Mouse (Mus musculus) c-Kit-positive CD71-positive TER-119-negative erythroid progenitor cells, embryonic 14.5 days (primary cell): ENCODE data around the gene Rab43.
"Not testable (repeated sequence)": the region's sequence is repeated elsewhere in the genome, so short reads cannot be mapped to it uniquely, and the experiment has no call there.

ENCODE experiments used
- DNase-seq: peaks from one replicate; pipeline ENCODE4 v3.0.0-alpha.2; 2013; ENCODE audit warnings: low read depth

The Rab43 gene

GRCm38 (mm10) chr6:87786621-87787020, 25.3 kb downstream of the Rab43 start:
- DNase-seq, result no peak

GRCm38 (mm10) chr6:87784033-87784432, 27.9 kb downstream of the Rab43 start:
- no peak for DNase-seq

GRCm38 (mm10) chr6:87780546-87781301, 31.2 kb downstream of the Rab43 start:
- DNase-seq, result no peak

GRCm38 (mm10) chr6:87779174-87780165, 32.5 kb downstream of the Rab43 start:
- DNase-seq, result no peak

- no peak for DNase-seq
These were observed 33.4 kb downstream of the Rab43 start for GRCm38 (mm10) chr6:87778294-87779173.

- no peak for DNase-seq
These were observed 34.1 kb downstream of the Rab43 start, which contains the start of gene Gp9 for GRCm38 (mm10) chr6:87777842-87778241. Gp9 (plus strand) TSS chr6:87778072.

- no peak for DNase-seq
These were observed 35.3 kb downstream of the Rab43 start for GRCm38 (mm10) chr6:87776663-87777062.

GRCm38 (mm10) chr6:87775588-87776245, 36.2 kb downstream of the Rab43 start:
- peak; percentile 94 for DNase-seq

- no peak for DNase-seq
These were observed 37.1 kb downstream of the Rab43 start for GRCm38 (mm10) chr6:87774909-87775308.

GRCm38 (mm10) chr6:87774466-87774865, 37.5 kb downstream of the Rab43 start:
- DNase-seq, result no peak

- DNase-seq, result no peak
These were observed 41.3 kb downstream of the Rab43 start for GRCm38 (mm10) chr6:87770626-87771025.

GRCm38 (mm10) chr6:87764296-87764695, 47.7 kb downstream of the Rab43 start:
- DNase-seq, result not testable (repeated sequence)

GRCm38 (mm10) chr6:87763376-87764280, 48.3 kb downstream of the Rab43 start:
- peak; percentile 58 for DNase-seq

GRCm38 (mm10) chr6:87762161-87762560, 49.8 kb downstream of the Rab43 start:
- no peak for DNase-seq

GRCm38 (mm10) chr6:87759850-87760249, 52.1 kb downstream of the Rab43 start:
- DNase-seq, result no peak

GRCm38 (mm10) chr6:87759404-87759803, 52.6 kb downstream of the Rab43 start:
- no peak for DNase-seq

GRCm38 (mm10) chr6:87756896-87757295, 55.1 kb downstream of the Rab43 start:
- no peak for DNase-seq

GRCm38 (mm10) chr6:87755196-87755595, 56.8 kb downstream of the Rab43 start:
- no peak for DNase-seq

GRCm38 (mm10) chr6:87751574-87751973, 60.4 kb downstream of the Rab43 start:
- no peak for DNase-seq
